Mouse (Mus musculus) olfactory bulb, adult 2 months (tissue): ENCODE results near the gene Abcc4.

Experiments
- CTCF ChIP-seq: fragments of 200-500 bp; IDR thresholded peaks from 2 replicates; pipeline ENCODE4 v1.5.1; 2012; ENCODE audit warnings: low read depth, mild to moderate bottlenecking, low read length, moderate library complexity; ENCODE audit not compliant: insufficient read depth
- POLR2A ChIP-seq: fragments of 200-500 bp; IDR thresholded peaks from 2 replicates; pipeline ENCODE4 v1.6.1; 2012; ENCODE audit warnings: mild to moderate bottlenecking, low read depth, low read length, moderate library complexity; ENCODE audit not compliant: insufficient read depth

GRCm38 (mm10) chr14:118481779-118482178 lies 224.2 kb downstream of the Abcc4 start:
- TF ChIP-seq POLR2A: no peak
- TF ChIP-seq CTCF: no peak
